Mouse (Mus musculus): ENCODE results near the gene Krtap1-4. TPM values are rescaled to one million over a fixed set of nuclear protein-coding genes. Genes with fewer than 3 reads are reported as not detected.

Krtap1-4 gene
- polyA plus RNA-seq (2012; fragmentation: generic; extraction: Trizol) = not detected

GRCm38 (mm10) chr11:99583245-99583704 lies at the start of gene Krtap1-4:
Gene Krtap1-4 (minus strand): TSS chr11:99583654.

GRCm38 (mm10) chr11:99628138-99628537 lies 44.7 kb upstream of the Krtap1-4 start, which contains the start of gene Krtap4-1:
Gene Krtap4-1 (minus strand): TSS chr11:99628238.

GRCm38 (mm10) chr11:99620335-99620734 lies 36.9 kb upstream of the Krtap1-4 start, which contains the start of gene Gm11562:
Gene Gm11562 (minus strand): TSS chr11:99620435.

GRCm38 (mm10) chr11:99614796-99615363 lies 31.4 kb upstream of the Krtap1-4 start, which contains the start of gene Krtap2-4:
Gene Krtap2-4 (minus strand): TSS chr11:99614846.

GRCm38 (mm10) chr11:99610089-99610488 lies 26.6 kb upstream of the Krtap1-4 start, which contains the start of gene Gm11937:
Gene Gm11937 (minus strand): TSS chr11:99610189.

GRCm38 (mm10) chr11:99603208-99603607 lies 19.8 kb upstream of the Krtap1-4 start, which contains the start of gene Gm11938:
Gene Gm11938 (minus strand): TSS chr11:99603308.

GRCm38 (mm10) chr11:99597742-99598141 lies 14.3 kb upstream of the Krtap1-4 start, which contains the start of gene Krtap9-3:
Gene Krtap9-3 (minus strand): TSS chr11:99598105.

GRCm38 (mm10) chr11:99590981-99591380 lies 7.5 kb upstream of the Krtap1-4 start, which contains the start of gene Krtap1-3:
Gene Krtap1-3 (minus strand): TSS chr11:99591339.

GRCm38 (mm10) chr11:99580636-99581035 lies 2.8 kb downstream of the Krtap1-4 start, which contains the start of gene Krtap1-5:
Gene Krtap1-5 (minus strand): TSS chr11:99581016.

GRCm38 (mm10) chr11:99566530-99566929 lies 16.9 kb downstream of the Krtap1-4 start, which contains the start of gene Krtap3-1:
Gene Krtap3-1 (minus strand): TSS chr11:99566630.

GRCm38 (mm10) chr11:99559366-99559765 lies 24.1 kb downstream of the Krtap1-4 start, which contains the start of gene Gm11939:
Gene Gm11939 (minus strand): TSS chr11:99559466.

GRCm38 (mm10) chr11:99556753-99557152 lies 26.7 kb downstream of the Krtap1-4 start, which contains the start of gene Krtap3-2:
Gene Krtap3-2 (minus strand): TSS chr11:99556853.

GRCm38 (mm10) chr11:99550765-99551164 lies 32.7 kb downstream of the Krtap1-4 start, which contains the start of gene Krtap3-3:
Gene Krtap3-3 (minus strand): TSS chr11:99550865.

Other genes with a start within 250 kb of the Krtap1-4 start
- not detected for gene Krt26, start 245.7 kb downstream of the Krtap1-4 start, polyA plus RNA-seq (2012; fragmentation: generic; extraction: Trizol)
- gene Krt27, start 232.6 kb downstream of the Krtap1-4 start, polyA plus RNA-seq (2012; fragmentation: generic; extraction: Trizol) = not detected
- gene Krt28, start 208.8 kb downstream of the Krtap1-4 start, polyA plus RNA-seq (2012; fragmentation: generic; extraction: Trizol) = under 1 TPM in 1 of 2 experiments, not detected in 1; 0.02 TPM
- gene Krt10, start 194.3 kb downstream of the Krtap1-4 start, polyA plus RNA-seq (2012; fragmentation: generic; extraction: Trizol) = 1 to 10 TPM; 2.4 to 8.5 TPM
- gene Krt12, start 161.4 kb downstream of the Krtap1-4 start, polyA plus RNA-seq (2012; fragmentation: generic; extraction: Trizol) = not detected
- not detected for gene Krt20, start 145.5 kb downstream of the Krtap1-4 start, polyA plus RNA-seq (2012; fragmentation: generic; extraction: Trizol)
- gene Krt23, start 90.5 kb downstream of the Krtap1-4 start, polyA plus RNA-seq (2012; fragmentation: generic; extraction: Trizol) = not detected
- not detected for gene Krt39, start 62.3 kb downstream of the Krtap1-4 start, polyA plus RNA-seq (2012; fragmentation: generic; extraction: Trizol)
- gene Krt40, start 40.5 kb downstream of the Krtap1-4 start, polyA plus RNA-seq (2012; fragmentation: generic; extraction: Trizol) = not detected
- gene Krtap3-3, start 32.8 kb downstream of the Krtap1-4 start, polyA plus RNA-seq (2012; fragmentation: generic; extraction: Trizol) = not detected
- gene Krtap3-2, start 26.8 kb downstream of the Krtap1-4 start, polyA plus RNA-seq (2012; fragmentation: generic; extraction: Trizol) = not detected
- gene Gm11939, start 24.2 kb downstream of the Krtap1-4 start, polyA plus RNA-seq (2012; fragmentation: generic; extraction: Trizol) = not detected
- not detected for gene Krtap3-1, start 17.0 kb downstream of the Krtap1-4 start, polyA plus RNA-seq (2012; fragmentation: generic; extraction: Trizol)
- gene Krtap1-5, start 2.6 kb downstream of the Krtap1-4 start, polyA plus RNA-seq (2012; fragmentation: generic; extraction: Trizol) = under 1 TPM in 1 of 2 experiments, not detected in 1; 0.06 TPM
- not detected for gene Krtap1-3, start 7.7 kb upstream of the Krtap1-4 start, polyA plus RNA-seq (2012; fragmentation: generic; extraction: Trizol)
- not detected for gene Krtap9-3, start 14.5 kb upstream of the Krtap1-4 start, polyA plus RNA-seq (2012; fragmentation: generic; extraction: Trizol)
- not detected for gene Gm11938, start 19.7 kb upstream of the Krtap1-4 start, polyA plus RNA-seq (2012; fragmentation: generic; extraction: Trizol)
- not detected for gene Gm11937, start 26.5 kb upstream of the Krtap1-4 start, polyA plus RNA-seq (2012; fragmentation: generic; extraction: Trizol)
- not detected for gene Krtap2-4, start 31.2 kb upstream of the Krtap1-4 start, polyA plus RNA-seq (2012; fragmentation: generic; extraction: Trizol)
- gene Gm11562, start 36.8 kb upstream of the Krtap1-4 start, polyA plus RNA-seq (2012; fragmentation: generic; extraction: Trizol) = not detected
- gene Krtap4-1, start 44.6 kb upstream of the Krtap1-4 start, polyA plus RNA-seq (2012; fragmentation: generic; extraction: Trizol) = not detected
- not detected for gene Krtap4-2, start 51.4 kb upstream of the Krtap1-4 start, polyA plus RNA-seq (2012; fragmentation: generic; extraction: Trizol)
- not detected for gene Krtap4-7, start 60.4 kb upstream of the Krtap1-4 start, polyA plus RNA-seq (2012; fragmentation: generic; extraction: Trizol)
- gene Gm11555, start 66.6 kb upstream of the Krtap1-4 start, polyA plus RNA-seq (2012; fragmentation: generic; extraction: Trizol) = not detected
- not detected for gene Gm11563, start 75.3 kb upstream of the Krtap1-4 start, polyA plus RNA-seq (2012; fragmentation: generic; extraction: Trizol)
- gene Krtap4-6, start 82.3 kb upstream of the Krtap1-4 start, polyA plus RNA-seq (2012; fragmentation: generic; extraction: Trizol) = not detected
- gene Gm14190, start 107.1 kb upstream of the Krtap1-4 start, polyA plus RNA-seq (2012; fragmentation: generic; extraction: Trizol) = not detected
- gene Gm14180, start 150.6 kb upstream of the Krtap1-4 start, polyA plus RNA-seq (2012; fragmentation: generic; extraction: Trizol) = not detected
- gene Gm11595, start 189.3 kb upstream of the Krtap1-4 start, polyA plus RNA-seq (2012; fragmentation: generic; extraction: Trizol) = not detected
- not detected for gene Krtap4-8, start 197.1 kb upstream of the Krtap1-4 start, polyA plus RNA-seq (2012; fragmentation: generic; extraction: Trizol)
- gene Krtap4-9, start 201.5 kb upstream of the Krtap1-4 start, polyA plus RNA-seq (2012; fragmentation: generic; extraction: Trizol) = not detected
- gene Gm11596, start 209.8 kb upstream of the Krtap1-4 start, polyA plus RNA-seq (2012; fragmentation: generic; extraction: Trizol) = not detected
- not detected for gene Gm11569, start 215.3 kb upstream of the Krtap1-4 start, polyA plus RNA-seq (2012; fragmentation: generic; extraction: Trizol)
- gene Gm11554, start 220.8 kb upstream of the Krtap1-4 start, polyA plus RNA-seq (2012; fragmentation: generic; extraction: Trizol) = not detected
- gene Krtap4-13, start 226.2 kb upstream of the Krtap1-4 start, polyA plus RNA-seq (2012; fragmentation: generic; extraction: Trizol) = not detected
- gene Gm11564, start 232.0 kb upstream of the Krtap1-4 start, polyA plus RNA-seq (2012; fragmentation: generic; extraction: Trizol) = not detected